Mouse (Mus musculus): ENCODE measurements around the gene Gprc6a. TPM values are rescaled to one million over a fixed set of nuclear protein-coding genes. Genes with fewer than 3 reads are reported as not detected.

Gprc6a gene
- polyA plus RNA-seq, 1 experiment = 1.1 TPM

DNA sequence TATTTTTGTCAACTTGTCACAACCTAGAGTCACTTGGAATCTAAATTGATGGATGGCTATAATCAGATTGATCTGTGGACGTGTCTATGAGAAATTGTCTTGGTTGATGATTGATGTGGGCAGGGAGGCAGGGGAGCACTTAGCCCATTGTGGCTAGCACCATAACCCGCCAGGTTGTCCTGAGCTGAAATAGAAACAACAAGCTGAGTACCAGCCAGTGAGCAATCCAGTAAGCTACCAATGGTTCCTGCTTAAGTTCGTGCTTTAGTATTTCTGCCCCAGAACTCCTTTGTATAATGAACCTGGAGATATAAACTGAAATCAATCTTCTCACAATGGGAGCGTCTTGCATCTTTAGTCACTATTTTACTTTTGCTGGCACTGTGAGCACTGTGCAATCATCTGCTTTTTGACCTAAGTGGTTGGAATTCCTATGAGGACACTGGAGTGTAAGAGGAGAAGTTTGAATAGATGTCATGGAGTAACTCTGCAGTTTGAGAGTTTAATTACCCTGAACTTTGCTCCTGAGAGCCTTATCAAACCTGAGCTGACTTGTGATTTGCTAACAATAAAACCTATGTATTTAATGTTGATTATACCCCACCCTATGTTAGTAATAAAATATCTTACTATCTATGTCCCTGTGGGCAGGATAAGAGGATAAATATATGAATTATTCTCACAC, 21.4 kb downstream of the Gprc6a start:
- H3K27ac ChIP-seq (ENCODE audit: control insufficient read depth, insufficient read depth, low read depth, low read length, poor library complexity) = no peak overlapping the region
- no peak for TF ChIP-seq CTCF (IDR thresholded peaks at IDR 0.05; ENCODE audit: control insufficient read depth, insufficient read depth, low read length)
- no peak for TF ChIP-seq POLR2A (IDR thresholded peaks at IDR 0.05; ENCODE audit: borderline replicate concordance, control insufficient read depth, low read depth, low read length)
- no peak overlapping the region for H3K4me3 ChIP-seq (replicated peaks; ENCODE audit: control insufficient read depth, low read depth, low read length)
- WGBS = 72% methylated on average over 4 of the region's 4 CpGs
- no peaks in the 10 kb centered on the region for H3K4me1 ChIP-seq (ENCODE audit: control insufficient read depth, insufficient read depth, low read length)

DNA sequence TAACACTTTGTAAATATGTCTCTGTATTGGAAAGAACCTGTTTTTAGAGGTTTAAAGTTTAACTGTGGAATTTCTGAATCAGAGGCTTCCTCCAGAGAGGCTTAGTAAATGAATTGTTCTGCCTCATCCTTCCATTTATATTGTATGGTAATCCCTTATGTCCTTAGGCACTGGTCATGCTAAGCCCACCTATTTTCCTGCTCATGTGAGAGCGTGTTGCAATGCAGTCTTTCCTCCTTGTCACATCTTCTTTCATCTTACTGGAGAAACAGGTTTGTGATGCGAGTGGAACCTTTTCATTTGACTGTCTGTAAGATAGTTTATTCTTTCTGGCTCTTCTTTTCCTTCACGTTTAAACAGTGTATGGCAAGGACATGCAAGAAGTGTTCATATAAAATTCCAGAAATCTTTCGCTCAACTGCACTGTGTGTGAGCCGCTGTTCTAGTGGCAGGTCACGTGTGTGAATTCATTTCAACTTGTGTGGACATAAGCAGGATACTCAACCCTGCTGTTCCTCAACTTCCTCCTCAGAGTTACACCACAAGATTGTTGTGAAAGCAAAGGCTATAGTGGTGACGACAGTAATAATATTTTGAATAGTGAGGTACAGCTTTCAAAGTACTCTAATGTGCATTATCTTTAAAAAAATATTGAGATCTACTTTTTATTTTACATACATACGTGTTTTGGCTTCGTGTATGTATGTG, 34.2 kb downstream of the Gprc6a start:
- Histone ChIP-seq H3K27ac (ENCODE audit: control insufficient read depth, insufficient read depth, low read depth, low read length, poor library complexity) (no peak overlapping the region), H3K4me1 (ENCODE audit: control insufficient read depth, insufficient read depth, low read length) (no peaks in the 10 kb centered on the region; the same call in 1 of the 2 replicates), H3K4me3 (replicated peaks; ENCODE audit: control insufficient read depth, low read depth, low read length) (no peak overlapping the region)
- TF ChIP-seq POLR2A (IDR thresholded peaks at IDR 0.05; ENCODE audit: borderline replicate concordance, control insufficient read depth, low read depth, low read length) (no peak), CTCF (IDR thresholded peaks at IDR 0.05; ENCODE audit: control insufficient read depth, insufficient read depth, low read length) (no peak)
- WGBS = 32% methylated on average over 9 of the region's 9 CpGs

DNA sequence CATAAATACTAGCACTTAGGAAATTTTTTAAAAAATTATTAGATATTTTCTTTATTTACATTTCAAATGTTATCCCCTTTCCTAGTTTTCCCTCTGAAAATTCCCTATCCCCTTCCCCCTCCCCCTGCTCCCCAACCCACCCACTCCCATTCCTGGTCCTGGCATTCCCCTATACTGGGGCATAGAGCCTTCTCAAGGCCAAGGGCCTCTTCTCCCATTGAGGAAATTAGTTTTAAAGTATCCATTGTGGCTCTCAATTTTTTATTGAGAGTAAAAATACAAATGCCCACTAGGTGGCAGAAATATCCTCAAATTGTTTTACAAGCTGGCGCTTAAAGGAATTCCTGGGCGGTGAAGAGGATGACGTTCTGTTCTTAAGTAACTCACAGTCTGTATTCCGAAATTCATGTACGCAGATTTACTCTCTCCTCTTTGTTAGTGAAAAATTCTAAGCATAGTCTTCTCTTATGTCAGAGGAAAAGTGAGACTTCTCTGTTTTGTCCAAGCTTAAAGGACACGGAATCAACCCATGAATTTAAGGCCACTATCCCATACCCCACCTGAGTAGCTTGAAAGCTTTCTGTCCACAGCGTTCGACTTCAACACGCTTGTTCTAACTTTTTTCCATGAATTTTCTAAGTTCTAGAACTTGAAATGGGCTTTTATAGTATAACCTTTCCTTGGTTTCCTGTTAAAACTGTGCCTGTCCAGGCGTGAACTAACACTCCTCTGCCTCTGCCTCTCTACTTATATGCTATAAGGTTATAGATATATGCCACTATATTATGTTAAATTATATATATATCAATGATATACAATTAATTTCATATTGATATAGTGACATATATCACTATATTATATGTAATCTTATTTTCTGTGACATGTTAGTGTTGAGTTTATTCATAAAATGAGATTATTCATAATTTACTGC, 36.0 kb downstream of the Gprc6a start:
- TF ChIP-seq POLR2A (IDR thresholded peaks at IDR 0.05; ENCODE audit: borderline replicate concordance, control insufficient read depth, low read depth, low read length) (no peak), CTCF (IDR thresholded peaks at IDR 0.05; ENCODE audit: control insufficient read depth, insufficient read depth, low read length) (no peak)

DNA sequence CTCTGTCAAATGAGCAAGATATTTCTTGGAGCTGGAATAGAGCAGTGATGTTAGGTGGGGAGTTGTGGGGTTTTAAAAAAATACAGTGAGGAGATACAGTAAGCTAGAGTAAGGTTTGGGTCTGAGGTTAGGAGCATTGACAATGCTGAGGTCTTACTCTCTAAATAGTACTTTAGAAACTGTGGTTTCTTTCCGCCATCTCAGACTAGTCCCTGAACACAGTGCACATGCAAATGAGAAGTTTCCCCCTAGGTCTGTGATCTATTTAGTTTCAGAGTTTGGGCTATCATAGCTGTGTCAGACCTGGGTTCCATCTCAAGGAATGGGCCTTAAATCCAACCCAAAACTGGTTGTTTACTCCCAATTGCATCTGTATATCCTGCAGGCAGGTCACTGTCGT, 39.7 kb downstream of the Gprc6a start:
- 71% methylated on average over 2 of the region's 2 CpGs for WGBS
- H3K4me1 ChIP-seq (ENCODE audit: control insufficient read depth, insufficient read depth, low read length) = no peaks in the 10 kb centered on the region
- TF ChIP-seq POLR2A (IDR thresholded peaks at IDR 0.05; ENCODE audit: borderline replicate concordance, control insufficient read depth, low read depth, low read length) (no peak), CTCF (IDR thresholded peaks at IDR 0.05; ENCODE audit: control insufficient read depth, insufficient read depth, low read length) (no peak)
- H3K4me3 ChIP-seq (replicated peaks; ENCODE audit: control insufficient read depth, low read depth, low read length) = no peak overlapping the region
- H3K27ac ChIP-seq (ENCODE audit: control insufficient read depth, insufficient read depth, low read depth, low read length, poor library complexity) = no peak overlapping the region

More for the DNA sequence above, 36.0 kb downstream of the Gprc6a start:
- WGBS = 38% methylated on average over 10 of the region's 10 CpGs
- Histone ChIP-seq H3K27ac (ENCODE audit: control insufficient read depth, insufficient read depth, low read depth, low read length, poor library complexity) (no peak overlapping the region), H3K4me3 (replicated peaks; ENCODE audit: control insufficient read depth, low read depth, low read length) (no peak overlapping the region), H3K4me1 (ENCODE audit: control insufficient read depth, insufficient read depth, low read length) (no peaks in the 10 kb centered on the region; the same call in 1 of the 2 replicates)

GRCm38 (mm10) chr10:51590139-51590574, 41.1 kb downstream of the Gprc6a start, which contains the start of gene Fam162b:
Gene Fam162b (minus strand): TSS chr10:51590517.
- whole genome bisulfite sequencing = 16% methylated on average over 19 of the region's 19 CpGs

GRCm38 (mm10) chr10:51584919-51585318, 46.3 kb downstream of the Gprc6a start:
- no peak for TF ChIP-seq CTCF (IDR thresholded peaks at IDR 0.05; ENCODE audit: control insufficient read depth, insufficient read depth, low read length)
- no peak for TF ChIP-seq POLR2A (IDR thresholded peaks at IDR 0.05; ENCODE audit: borderline replicate concordance, control insufficient read depth, low read depth, low read length)
- Histone ChIP-seq H3K4me1 (ENCODE audit: control insufficient read depth, insufficient read depth, low read length) (no peaks in the 10 kb centered on the region), H3K4me3 (replicated peaks; ENCODE audit: control insufficient read depth, low read depth, low read length) (no peak overlapping the region), H3K27ac (ENCODE audit: control insufficient read depth, insufficient read depth, low read depth, low read length, poor library complexity) (no peak overlapping the region)

More at GRCm38 (mm10) chr10:51590139-51590574, 41.1 kb downstream of the Gprc6a start, which contains the start of gene Fam162b:
- Histone ChIP-seq H3K4me3 (replicated peaks; ENCODE audit: control insufficient read depth, low read depth, low read length) (no peak within 1 kb of the TSS), H3K4me1 (ENCODE audit: control insufficient read depth, insufficient read depth, low read length) (no peaks in the 10 kb centered on the region), H3K27ac (ENCODE audit: control insufficient read depth, insufficient read depth, low read depth, low read length, poor library complexity) (no peak within 1 kb of the TSS)
- TF ChIP-seq CTCF (IDR thresholded peaks at IDR 0.05; ENCODE audit: control insufficient read depth, insufficient read depth, low read length) (no peak), POLR2A (IDR thresholded peaks at IDR 0.05; ENCODE audit: borderline replicate concordance, control insufficient read depth, low read depth, low read length) (no peak)

DNA sequence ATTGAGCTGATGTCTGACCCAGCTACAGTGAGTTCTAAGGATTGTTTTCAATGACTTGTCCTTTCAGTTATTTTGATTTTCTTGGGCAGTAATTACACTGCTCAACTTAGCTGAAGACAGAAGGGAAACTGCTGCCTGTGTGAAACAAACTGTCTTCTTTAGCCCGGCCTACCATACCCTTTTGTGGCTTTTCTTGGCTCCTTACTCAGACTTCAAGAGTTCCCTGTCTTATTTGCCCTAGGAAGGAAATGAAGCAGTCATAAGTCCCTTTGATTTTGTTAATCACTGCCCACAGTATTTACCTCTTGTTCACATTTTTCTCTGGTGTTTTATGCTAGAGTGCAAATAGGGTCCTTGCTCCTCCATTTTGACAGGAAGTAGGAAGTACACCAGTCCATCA, 46.9 kb downstream of the Gprc6a start:
- no peaks in the 10 kb centered on the region for H3K4me1 ChIP-seq (ENCODE audit: control insufficient read depth, insufficient read depth, low read length)
- no peak overlapping the region for H3K4me3 ChIP-seq (replicated peaks; ENCODE audit: control insufficient read depth, low read depth, low read length)
- TF ChIP-seq POLR2A (IDR thresholded peaks at IDR 0.05; ENCODE audit: borderline replicate concordance, control insufficient read depth, low read depth, low read length) = no peak
- TF ChIP-seq CTCF (IDR thresholded peaks at IDR 0.05; ENCODE audit: control insufficient read depth, insufficient read depth, low read length) = no peak
- H3K27ac ChIP-seq (ENCODE audit: control insufficient read depth, insufficient read depth, low read depth, low read length, poor library complexity) = no peak overlapping the region
- WGBS = 3% methylated on average over 1 of the region's 1 CpGs
